Mouse (Mus musculus): ENCODE measurements at regions not wholly inside any gene's neighbourhood (a gene's known extent, or its start where the extent isn't known, plus 50 kb on each side); places are given as distances from the start of the nearest gene placed in this dataset.

DNA sequence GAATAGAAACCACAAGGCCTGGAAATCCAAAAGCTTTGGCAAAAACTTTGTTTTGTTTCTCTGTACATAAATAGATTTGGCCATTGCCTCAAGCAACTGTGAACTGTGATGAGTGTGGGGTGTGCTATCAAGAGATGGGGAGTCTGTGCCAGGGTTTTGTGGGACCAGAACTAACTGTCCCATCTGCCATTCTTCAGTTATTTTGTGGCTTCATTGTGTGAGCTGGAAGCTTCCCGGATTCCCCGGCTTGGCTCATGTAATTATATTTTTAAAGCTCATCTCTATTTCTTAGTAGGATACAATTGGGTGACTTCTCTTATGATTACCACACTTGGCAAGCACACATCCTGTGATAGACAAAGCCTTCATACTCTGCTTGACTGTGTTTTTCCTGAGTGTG is 143.6 kb upstream of the Rasgrp1 start:
- Histone ChIP-seq H3K4me3 (ENCODE audit: extremely low read depth, insufficient read depth, insufficient read length) (no peak overlapping the region), H3K27ac (ENCODE audit: insufficient read depth, low read length) (no peak overlapping the region), H3K36me3 (ENCODE audit: control insufficient read depth, insufficient read depth, low read length) (no peaks in the 10 kb centered on the region), H3K27me3 (ENCODE audit: control insufficient read depth, insufficient read depth, low read length) (no peaks in the 10 kb centered on the region), H3K4me1 (ENCODE audit: control insufficient read depth, insufficient read depth, insufficient read length) (no peaks in the 10 kb centered on the region)
- TF ChIP-seq CTCF (IDR thresholded peaks at IDR 0.05; ENCODE audit: extremely low read depth, insufficient read depth, insufficient read length, insufficient replicate concordance) = no peak
- DNase-seq (ENCODE audit: low read depth in 1 of 2, low spot score in 2 of 2) = no peak
- WGBS = 92% methylated on average over 2 of the region's 2 CpGs

GRCm38 (mm10) chr2:117498565-117498964 is 155.8 kb upstream of the Rasgrp1 start:
- no peak for TF ChIP-seq CTCF (IDR thresholded peaks at IDR 0.05; ENCODE audit: extremely low read depth, insufficient read depth, insufficient read length, insufficient replicate concordance)
- TF ChIP-seq POLR2A (IDR thresholded peaks at IDR 0.05; ENCODE audit: low read depth, low read length) = no peak
- Histone ChIP-seq H3K27ac (ENCODE audit: insufficient read depth, low read length) (no peak overlapping the region), H3K4me1 (ENCODE audit: control insufficient read depth, insufficient read depth, insufficient read length) (no peaks in the 10 kb centered on the region), H3K27me3 (ENCODE audit: control insufficient read depth, insufficient read depth, low read length) (no peaks in the 10 kb centered on the region), H3K4me3 (ENCODE audit: extremely low read depth, insufficient read depth, insufficient read length) (no peak overlapping the region), H3K36me3 (ENCODE audit: control insufficient read depth, insufficient read depth, low read length) (no peaks in the 10 kb centered on the region)
- no peak for DNase-seq (ENCODE audit: low read depth in 1 of 2, low spot score in 2 of 2)
- WGBS = 91% methylated on average over 5 of the region's 5 CpGs

GRCm38 (mm10) chr2:117502611-117503010 is 159.8 kb upstream of the Rasgrp1 start:
- Histone ChIP-seq H3K27me3 (ENCODE audit: control insufficient read depth, insufficient read depth, low read length) (no peaks in the 10 kb centered on the region), H3K36me3 (ENCODE audit: control insufficient read depth, insufficient read depth, low read length) (no peaks in the 10 kb centered on the region), H3K27ac (ENCODE audit: insufficient read depth, low read length) (no peak overlapping the region), H3K4me1 (ENCODE audit: control insufficient read depth, insufficient read depth, insufficient read length) (no peaks in the 10 kb centered on the region), H3K4me3 (ENCODE audit: extremely low read depth, insufficient read depth, insufficient read length) (no peak overlapping the region)
- DNase-seq (ENCODE audit: low read depth in 1 of 2, low spot score in 2 of 2) = no peak
- TF ChIP-seq POLR2A (IDR thresholded peaks at IDR 0.05; ENCODE audit: low read depth, low read length) (no peak), CTCF (IDR thresholded peaks at IDR 0.05; ENCODE audit: extremely low read depth, insufficient read depth, insufficient read length, insufficient replicate concordance) (no peak)

GRCm38 (mm10) chr2:117511737-117512136 is 168.9 kb upstream of the Rasgrp1 start:
- no peaks in the 10 kb centered on the region for H3K4me1 ChIP-seq (ENCODE audit: control insufficient read depth, insufficient read depth, insufficient read length)
- no peaks in the 10 kb centered on the region for H3K27me3 ChIP-seq (ENCODE audit: control insufficient read depth, insufficient read depth, low read length)
- TF ChIP-seq POLR2A (IDR thresholded peaks at IDR 0.05; ENCODE audit: low read depth, low read length) (no peak), CTCF (IDR thresholded peaks at IDR 0.05; ENCODE audit: extremely low read depth, insufficient read depth, insufficient read length, insufficient replicate concordance) (no peak)
- WGBS = 91% methylated on average over 3 of the region's 3 CpGs
- no peak overlapping the region for H3K4me3 ChIP-seq (ENCODE audit: extremely low read depth, insufficient read depth, insufficient read length)
- no peak overlapping the region for H3K27ac ChIP-seq (ENCODE audit: insufficient read depth, low read length)
- DNase-seq (ENCODE audit: low read depth in 1 of 2, low spot score in 2 of 2) = no peak
- H3K36me3 ChIP-seq (ENCODE audit: control insufficient read depth, insufficient read depth, low read length) = no peaks in the 10 kb centered on the region

- Histone ChIP-seq H3K36me3 (ENCODE audit: control insufficient read depth, insufficient read depth, low read length) (no peaks in the 10 kb centered on the region), H3K27me3 (ENCODE audit: control insufficient read depth, insufficient read depth, low read length) (no peaks in the 10 kb centered on the region), H3K4me3 (ENCODE audit: extremely low read depth, insufficient read depth, insufficient read length) (no peak overlapping the region), H3K27ac (ENCODE audit: insufficient read depth, low read length) (no peak overlapping the region), H3K4me1 (ENCODE audit: control insufficient read depth, insufficient read depth, insufficient read length) (no peaks in the 10 kb centered on the region)
- no peak for DNase-seq (ENCODE audit: low read depth in 1 of 2, low spot score in 2 of 2)
- no peak for TF ChIP-seq CTCF (IDR thresholded peaks at IDR 0.05; ENCODE audit: extremely low read depth, insufficient read depth, insufficient read length, insufficient replicate concordance)
- no peak for TF ChIP-seq POLR2A (IDR thresholded peaks at IDR 0.05; ENCODE audit: low read depth, low read length)
- WGBS = 83% methylated on average over 9 of the region's 9 CpGs
Measured at GRCm38 (mm10) chr2:117512551-117512950, 169.8 kb upstream of the Rasgrp1 start.

DNA sequence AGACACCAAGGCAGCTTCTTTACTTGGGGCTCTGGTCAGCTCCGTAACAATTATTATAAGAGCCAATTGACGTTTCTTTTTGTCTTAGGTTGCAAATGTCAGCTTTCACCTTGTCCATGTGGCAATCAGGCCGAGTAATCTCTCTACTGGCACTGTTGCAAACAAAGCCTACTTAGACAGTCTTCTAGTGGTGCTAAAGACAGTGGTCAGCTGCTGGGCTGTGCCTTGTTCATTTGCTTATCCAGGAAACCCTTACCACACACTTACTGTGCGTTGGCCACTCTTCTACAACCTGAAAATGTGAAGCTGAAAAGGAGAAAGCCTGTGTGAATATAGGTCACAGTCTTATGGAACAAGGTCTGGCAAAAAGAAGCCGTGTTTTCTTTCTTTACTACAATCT is 181.6 kb upstream of the Rasgrp1 start:
- Histone ChIP-seq H3K4me3 (ENCODE audit: extremely low read depth, insufficient read depth, insufficient read length) (no peak overlapping the region), H3K27me3 (ENCODE audit: control insufficient read depth, insufficient read depth, low read length) (no peaks in the 10 kb centered on the region), H3K36me3 (ENCODE audit: control insufficient read depth, insufficient read depth, low read length) (no peaks in the 10 kb centered on the region), H3K4me1 (ENCODE audit: control insufficient read depth, insufficient read depth, insufficient read length) (no peaks in the 10 kb centered on the region), H3K27ac (ENCODE audit: insufficient read depth, low read length) (no peak overlapping the region)
- TF ChIP-seq CTCF (IDR thresholded peaks at IDR 0.05; ENCODE audit: extremely low read depth, insufficient read depth, insufficient read length, insufficient replicate concordance) (no peak), POLR2A (IDR thresholded peaks at IDR 0.05; ENCODE audit: low read depth, low read length) (no peak)
- 80% methylated on average over 5 of the region's 5 CpGs for WGBS
- DNase-seq (ENCODE audit: low read depth in 1 of 2, low spot score in 2 of 2) = no peak

DNA sequence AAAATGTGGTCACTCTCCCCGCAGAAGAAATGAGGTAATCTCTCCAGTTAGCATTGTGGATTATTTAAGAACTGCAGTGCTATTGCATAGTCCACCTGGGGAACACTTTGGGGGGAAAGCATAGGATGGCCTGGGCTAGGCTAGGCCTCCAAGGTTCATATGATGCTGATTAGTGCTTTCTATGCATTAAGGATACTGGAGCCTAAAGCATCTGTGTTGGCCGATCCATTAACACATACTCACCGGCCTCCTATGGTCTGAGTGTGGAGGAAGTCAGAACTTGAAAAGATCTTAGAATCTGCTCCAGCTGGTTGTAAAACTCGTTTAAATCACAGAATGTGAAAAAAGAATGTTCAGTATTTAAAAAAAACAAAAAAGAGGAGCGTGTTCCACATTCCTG is 196.1 kb upstream of the Rasgrp1 start:
- H3K4me3 ChIP-seq (ENCODE audit: extremely low read depth, insufficient read depth, insufficient read length) = no peak overlapping the region
- no peaks in the 10 kb centered on the region for H3K4me1 ChIP-seq (ENCODE audit: control insufficient read depth, insufficient read depth, insufficient read length)
- no peaks in the 10 kb centered on the region for H3K27me3 ChIP-seq (ENCODE audit: control insufficient read depth, insufficient read depth, low read length)
- no peaks in the 10 kb centered on the region for H3K36me3 ChIP-seq (ENCODE audit: control insufficient read depth, insufficient read depth, low read length)
- H3K27ac ChIP-seq (ENCODE audit: insufficient read depth, low read length) = no peak overlapping the region
- 77% methylated on average over 5 of the region's 5 CpGs for WGBS
- no peak for DNase-seq (ENCODE audit: low read depth in 1 of 2, low spot score in 2 of 2)
- no peak for TF ChIP-seq POLR2A (IDR thresholded peaks at IDR 0.05; ENCODE audit: low read depth, low read length)
- TF ChIP-seq CTCF (IDR thresholded peaks at IDR 0.05; ENCODE audit: extremely low read depth, insufficient read depth, insufficient read length, insufficient replicate concordance) = no peak

Data from spleen, adult 2 months (tissue).